Mouse (Mus musculus): ENCODE results near the gene Rab32. TPM values are rescaled to one million over a fixed set of nuclear protein-coding genes. Genes with fewer than 3 reads are reported as not detected.

Gene Rab32
- polyA plus RNA-seq, 1 experiment from 2014 or later = 19.6 TPM

Other genes with a start within 250 kb of the Rab32 start
- gene Adgb, start 85.9 kb downstream of the Rab32 start, polyA plus RNA-seq (2016; fragmentation: Nextera tagmentation; extraction: Ambion mirVana) = 0.26 and 0.29 TPM in 2 replicates
- not detected in 2 replicates for gene Gm10944, start 123.1 kb upstream of the Rab32 start, polyA plus RNA-seq (2016; fragmentation: Nextera tagmentation; extraction: Ambion mirVana)

All from liver, embryonic 12.5 days (tissue).